Mouse (Mus musculus): Measurements from ENCODE around the gene Akap7. TPM values are rescaled to one million over a fixed set of nuclear protein-coding genes. Genes with fewer than 3 reads are reported as not detected.

Akap7 gene
- polyA plus RNA-seq, 1 experiment from 2014 or later: 33.2 TPM

GRCm38 (mm10) chr10:25283397-25283796, 24.3 kb downstream of the Akap7 start:
- ChIA-PET CTCF (no interaction called here), POLR2A (no interaction called here)
- DNase-seq (ENCODE audit: low read depth, low spot score) (no peak), ATAC-seq (no peak)
- no peak for TF ChIP-seq CTCF (IDR thresholded peaks at IDR 0.05)
- in situ Hi-C loops (cut with MboI; ENCODE audit: low pct_unique_long_range_greater_than_20kb): no loop called here
- no peaks in the 10 kb centered on the region for H3K27me3 ChIP-seq

GRCm38 (mm10) chr10:25280141-25280540, 27.5 kb downstream of the Akap7 start:
- TF ChIP-seq CTCF (IDR thresholded peaks at IDR 0.05): no peak
- DNase-seq (ENCODE audit: low read depth, low spot score) (no peak), ATAC-seq (no peak)
- ChIA-PET POLR2A (no interaction called here), CTCF (interaction anchor here (1.6 to 1.9 kb wide), 2 partner anchors 12 to 13 kb away, joined by 4 to 6 read pairs; no protein-coding TSS in a partner anchor)
- no peaks in the 10 kb centered on the region for H3K27me3 ChIP-seq
- in situ Hi-C loops (cut with MboI; ENCODE audit: low pct_unique_long_range_greater_than_20kb): no loop called here

GRCm38 (mm10) chr10:25279406-25279805, 28.3 kb downstream of the Akap7 start:
- H3K27me3 ChIP-seq: no peaks in the 10 kb centered on the region
- TF ChIP-seq CTCF (IDR thresholded peaks at IDR 0.05): no peak
- ATAC-seq: no peak
- no peak for DNase-seq (ENCODE audit: low read depth, low spot score)
- ChIA-PET POLR2A (no interaction called here), CTCF (interaction anchor here (1.6 kb wide), 1 partner anchor 14 kb away, joined by 4 read pairs; no protein-coding TSS in a partner anchor)
- in situ Hi-C loops (cut with MboI; ENCODE audit: low pct_unique_long_range_greater_than_20kb): no loop called here

GRCm38 (mm10) chr10:25275492-25275891, 32.2 kb downstream of the Akap7 start:
- ATAC-seq (no peak), DNase-seq (ENCODE audit: low read depth, low spot score) (no peak)
- in situ Hi-C loops (cut with MboI; ENCODE audit: low pct_unique_long_range_greater_than_20kb): no loop called here
- POLR2A ChIA-PET: no interaction called here
- no peak for TF ChIP-seq CTCF (IDR thresholded peaks at IDR 0.05)
- CTCF ChIA-PET: no interaction called here
- H3K27me3 ChIP-seq: no peaks in the 10 kb centered on the region

- ChIA-PET POLR2A (interaction anchor here (0.6 kb wide), 1 partner anchor 155 kb away, joined by 4 read pairs; no protein-coding TSS in a partner anchor), CTCF (interaction anchor here (0.9 to 1.5 kb wide), 3 partner anchors 12 to 136 kb away, joined by 3 to 4 read pairs (median 4); no protein-coding TSS in a partner anchor)
- TF ChIP-seq CTCF (IDR thresholded peaks at IDR 0.05): no peak
- H3K27me3 ChIP-seq: no peaks in the 10 kb centered on the region
- no peak for DNase-seq (ENCODE audit: low read depth, low spot score)
- no peak for ATAC-seq
- in situ Hi-C loops (cut with MboI; ENCODE audit: low pct_unique_long_range_greater_than_20kb): loop anchor here (25.0 kb wide), 1 partner anchor 1063 kb away; no protein-coding TSS in a partner anchor
Observed at GRCm38 (mm10) chr10:25274621-25275330, 32.9 kb downstream of the Akap7 start.

GRCm38 (mm10) chr10:25273731-25274130, 33.9 kb downstream of the Akap7 start:
- CTCF ChIA-PET: interaction anchor here (1.1 to 1.5 kb wide), 2 partner anchors 11 to 137 kb away, joined by 3 to 4 read pairs; no protein-coding TSS in a partner anchor
- in situ Hi-C loops (cut with MboI; ENCODE audit: low pct_unique_long_range_greater_than_20kb): loop anchor here (25.0 kb wide), 1 partner anchor 1064 kb away; no protein-coding TSS in a partner anchor
- no peak for ATAC-seq
- POLR2A ChIA-PET: no interaction called here
- H3K27me3 ChIP-seq: no peaks in the 10 kb centered on the region
- TF ChIP-seq CTCF (IDR thresholded peaks at IDR 0.05): no peak
- DNase-seq (ENCODE audit: low read depth, low spot score): no peak

GRCm38 (mm10) chr10:25271756-25272155, 35.9 kb downstream of the Akap7 start:
- H3K27me3 ChIP-seq: no peaks in the 10 kb centered on the region
- DNase-seq (ENCODE audit: low read depth, low spot score) (peak; percentile 69), ATAC-seq (peak; percentile 85)
- in situ Hi-C loops (cut with MboI; ENCODE audit: low pct_unique_long_range_greater_than_20kb): loop anchor here (25.0 kb wide), 1 partner anchor 1066 kb away; no protein-coding TSS in a partner anchor
- ChIA-PET POLR2A (no interaction called here), CTCF (interaction anchor here (0.9 kb wide), 1 partner anchor 13 kb away, joined by 3 read pairs; no protein-coding TSS in a partner anchor)
- no peak for TF ChIP-seq CTCF (IDR thresholded peaks at IDR 0.05)

- POLR2A ChIA-PET: no interaction called here
- CTCF ChIA-PET: no interaction called here
- no peak for TF ChIP-seq CTCF (IDR thresholded peaks at IDR 0.05)
- DNase-seq (ENCODE audit: low read depth, low spot score) (no peak), ATAC-seq (no peak)
- in situ Hi-C loops (cut with MboI; ENCODE audit: low pct_unique_long_range_greater_than_20kb): loop anchor here (25.0 kb wide), 1 partner anchor 1066 kb away; no protein-coding TSS in a partner anchor
- no peaks in the 10 kb centered on the region for H3K27me3 ChIP-seq
Observed at GRCm38 (mm10) chr10:25271207-25271606, 36.5 kb downstream of the Akap7 start.

GRCm38 (mm10) chr10:25268476-25269351, 39.0 kb downstream of the Akap7 start:
- in situ Hi-C loops (cut with MboI; ENCODE audit: low pct_unique_long_range_greater_than_20kb): loop anchor here (5.0 to 25.0 kb wide), 4 partner anchors 219 to 1069 kb away; no protein-coding TSS in a partner anchor
- TF ChIP-seq CTCF (IDR thresholded peaks at IDR 0.05): peak; percentile 57
- peak; percentile 61 for ATAC-seq
- ChIA-PET CTCF (interaction anchor here (0.7 to 2.6 kb wide), 18 partner anchors 10 to 871 kb away, joined by 3 to 11 read pairs (median 4); no protein-coding TSS in a partner anchor), POLR2A (interaction anchor here (1.3 kb wide), 1 partner anchor 220 kb away, joined by 4 read pairs; no protein-coding TSS in a partner anchor)
- no peaks in the 10 kb centered on the region for H3K27me3 ChIP-seq
- DNase-seq (ENCODE audit: low read depth, low spot score): peak; percentile 15

GRCm38 (mm10) chr10:25261176-25261575, 46.5 kb downstream of the Akap7 start:
- DNase-seq (ENCODE audit: low read depth, low spot score) (no peak), ATAC-seq (no peak)
- ChIA-PET POLR2A (no interaction called here), CTCF (interaction anchor here (0.7 kb wide), 1 partner anchor 13 kb away, joined by 4 read pairs; no protein-coding TSS in a partner anchor)
- no peaks in the 10 kb centered on the region for H3K27me3 ChIP-seq
- no peak for TF ChIP-seq CTCF (IDR thresholded peaks at IDR 0.05)
- in situ Hi-C loops (cut with MboI; ENCODE audit: low pct_unique_long_range_greater_than_20kb): loop anchor here (25.0 kb wide), 1 partner anchor 1076 kb away; no protein-coding TSS in a partner anchor

Data from Patski (cell line).